Mouse (Mus musculus) testis, postnatal 14 days (tissue): ENCODE measurements around the gene Acbd3.

Experiments used
- DNase-seq: peaks from one replicate; pipeline ENCODE4 v3.0.0; 2021; ENCODE audit warnings: low spot score

Gene Acbd3

DNA sequence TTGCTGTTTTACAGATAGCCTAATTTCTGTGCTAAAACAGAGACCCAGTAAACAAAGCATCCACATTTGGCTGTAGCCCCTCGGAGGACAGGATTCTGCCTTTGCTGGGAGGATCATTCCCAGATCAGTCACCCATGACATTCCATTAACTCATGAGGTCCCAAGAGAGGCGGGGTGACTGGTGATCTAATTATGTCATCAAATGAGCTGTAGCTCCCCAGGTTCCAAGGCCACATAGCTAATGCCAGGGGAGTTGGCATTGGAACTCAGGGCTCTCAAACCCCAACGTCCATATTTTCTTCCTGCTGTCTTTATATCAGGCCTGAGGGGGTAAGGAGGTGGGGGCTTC lies 57.7 kb downstream of the Acbd3 start:
- DNase-seq = no peak

DNA sequence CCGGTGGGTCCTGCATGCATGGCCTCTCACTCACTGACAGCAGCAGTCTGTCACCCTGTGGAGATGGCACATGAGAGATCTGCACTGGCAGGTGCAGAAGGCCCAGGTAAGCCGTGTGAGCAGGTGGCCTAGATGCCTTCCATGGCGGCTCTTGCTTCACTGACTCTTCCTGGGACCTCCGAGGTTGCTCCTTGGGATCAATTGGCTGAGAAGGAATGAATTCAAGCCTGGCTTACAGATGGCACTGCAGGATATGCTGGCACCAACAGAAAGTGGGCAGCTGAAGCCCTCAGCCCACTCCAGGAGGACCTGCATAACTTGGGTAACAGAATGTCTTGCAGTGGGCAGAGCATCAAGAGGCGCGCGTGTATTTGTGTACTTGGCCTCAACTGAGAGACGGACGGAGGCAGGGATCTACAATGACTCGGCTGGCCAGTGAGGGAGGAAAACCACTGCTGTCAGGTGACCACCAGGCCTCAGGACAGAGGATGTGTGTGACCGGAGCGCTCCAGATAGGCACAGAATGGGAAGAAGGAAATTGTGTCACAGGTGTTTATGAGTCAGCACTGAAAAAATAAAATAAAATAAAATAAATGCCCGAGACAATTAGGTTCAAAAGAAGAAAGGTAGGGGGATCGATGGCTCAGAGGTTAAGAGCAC lies 66.1 kb downstream of the Acbd3 start:
- DNase-seq = no peak

DNA sequence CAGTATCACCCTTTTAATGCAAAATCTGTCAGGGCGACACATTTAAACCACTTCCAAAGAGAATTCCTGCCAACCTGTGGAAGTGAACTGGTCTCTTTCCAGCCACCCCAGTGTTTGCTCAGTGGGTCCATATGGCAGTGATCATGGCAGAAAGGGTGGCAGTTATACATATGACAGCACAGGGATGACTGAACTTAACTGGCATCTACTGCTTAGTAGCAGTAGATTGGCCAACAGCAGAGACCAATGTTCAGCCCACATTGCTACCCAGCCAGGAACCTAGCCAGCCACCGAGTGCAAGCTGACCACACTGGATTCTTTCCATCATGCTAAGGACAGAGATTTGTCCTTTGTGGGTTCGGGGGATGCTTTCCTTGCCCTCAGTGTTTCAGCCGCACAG lies 67.0 kb downstream of the Acbd3 start:
- DNase-seq = no peak

DNA sequence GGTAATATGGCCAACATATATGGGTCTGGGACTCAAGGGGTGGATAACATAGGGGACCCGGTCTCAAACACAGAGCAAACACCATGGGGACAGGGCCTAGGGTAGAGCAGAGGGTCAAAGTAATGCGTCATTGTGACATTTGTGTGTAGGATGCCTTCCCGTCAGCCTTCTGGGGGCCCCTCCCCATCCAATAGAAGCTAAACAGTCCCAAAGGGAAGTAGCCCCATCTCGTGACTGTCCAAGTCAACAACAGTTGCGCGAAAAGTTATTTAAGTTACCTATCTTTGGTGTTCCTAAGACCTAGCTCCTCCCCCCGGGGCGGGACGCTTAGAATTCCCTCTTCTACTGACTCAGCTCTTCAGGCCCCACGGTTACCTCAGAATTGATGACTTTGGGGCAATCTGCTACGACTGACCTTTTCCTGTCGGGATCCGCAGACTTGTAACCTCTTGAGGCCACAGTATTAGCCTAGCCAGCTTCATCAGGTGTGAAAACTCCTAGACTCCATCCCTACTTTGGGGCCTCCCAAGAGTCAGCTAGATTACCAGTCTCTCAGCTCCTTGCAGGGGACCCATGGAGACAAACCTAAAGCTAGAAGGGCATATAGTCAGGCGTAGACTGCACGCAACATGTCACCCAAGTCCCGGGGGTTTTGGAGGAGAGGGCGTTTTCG lies 67.7 kb downstream of the Acbd3 start:
- peak; percentile 33 for DNase-seq

DNA sequence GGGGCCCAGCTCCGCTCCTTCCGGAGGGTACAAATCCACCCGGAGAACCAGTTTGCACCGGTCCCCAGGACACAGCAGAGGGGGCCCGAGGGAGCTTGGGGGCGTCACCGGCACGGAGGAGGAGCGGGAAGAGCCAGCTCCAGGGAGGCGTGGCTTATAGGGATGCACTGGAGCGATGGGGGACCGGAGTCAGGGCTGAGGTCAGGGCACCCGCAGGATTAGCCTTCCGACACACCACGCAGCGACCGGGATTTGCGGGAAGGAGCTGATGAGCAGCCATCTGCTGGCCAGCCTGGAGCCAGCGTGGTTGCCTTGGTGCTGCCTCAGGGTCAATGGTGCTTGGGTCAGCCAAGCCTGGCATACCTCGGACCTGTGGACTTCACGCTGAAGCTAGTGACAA lies 68.3 kb downstream of the Acbd3 start:
- peak; percentile 30 for DNase-seq

DNA sequence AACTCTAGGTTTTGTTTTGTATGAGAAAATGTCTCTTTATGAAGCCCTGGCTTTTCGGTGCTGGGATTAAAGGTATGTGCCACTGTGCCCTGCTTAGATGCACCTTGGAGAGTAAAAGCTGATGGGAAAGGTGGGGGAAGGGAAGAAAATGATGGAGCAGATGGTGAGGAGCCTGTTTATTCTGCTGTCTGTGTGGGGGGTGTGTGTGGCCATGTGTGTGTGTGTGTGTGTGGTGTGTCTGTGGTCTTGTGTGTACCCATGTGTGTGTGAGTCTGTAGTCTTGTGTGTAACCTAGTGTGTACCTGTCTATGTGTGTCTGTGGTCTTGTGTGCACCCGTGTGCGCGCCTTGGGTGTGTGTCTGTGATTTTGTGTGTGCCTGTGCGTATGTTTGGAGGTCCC lies 72.8 kb downstream of the Acbd3 start:
- no peak for DNase-seq

DNA sequence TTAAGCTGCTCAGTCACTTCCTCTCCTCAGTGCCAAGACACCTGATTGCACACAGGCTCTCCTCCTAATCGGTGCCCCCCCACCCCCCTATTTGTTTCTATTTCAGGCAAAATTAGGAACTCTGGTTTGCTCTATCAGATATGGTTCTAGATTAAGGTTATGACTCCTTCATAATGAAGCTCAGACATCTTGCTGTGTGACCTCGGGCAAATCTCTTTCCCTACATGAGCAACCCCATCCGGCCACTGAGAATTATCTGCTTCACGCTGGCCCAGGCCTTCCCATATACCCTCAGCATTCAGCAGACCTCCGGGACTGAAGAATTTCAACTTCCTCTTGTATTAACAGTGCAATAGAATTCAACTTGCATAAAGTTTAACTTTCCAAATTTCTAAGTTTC lies 73.4 kb downstream of the Acbd3 start:
- no peak for DNase-seq

DNA sequence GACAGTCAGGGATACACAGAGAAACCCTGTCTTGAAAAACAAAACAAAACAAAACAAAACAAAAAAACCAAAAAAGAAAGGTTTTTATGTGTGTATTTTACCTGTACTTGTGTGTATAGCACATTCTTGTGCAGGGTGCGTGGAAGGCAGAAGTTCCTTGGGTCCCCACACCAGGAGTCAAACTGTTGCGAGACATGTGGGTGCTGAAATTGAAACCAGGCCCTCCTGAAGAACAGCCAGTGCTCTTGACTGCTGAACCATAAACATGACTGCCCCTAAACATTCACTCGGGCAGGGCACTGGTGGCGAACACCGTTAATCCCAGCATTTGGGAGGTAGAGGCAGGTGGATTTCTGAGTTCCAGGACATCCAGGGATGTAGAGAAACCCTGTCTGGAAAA lies 74.2 kb downstream of the Acbd3 start:
- no peak for DNase-seq

DNA sequence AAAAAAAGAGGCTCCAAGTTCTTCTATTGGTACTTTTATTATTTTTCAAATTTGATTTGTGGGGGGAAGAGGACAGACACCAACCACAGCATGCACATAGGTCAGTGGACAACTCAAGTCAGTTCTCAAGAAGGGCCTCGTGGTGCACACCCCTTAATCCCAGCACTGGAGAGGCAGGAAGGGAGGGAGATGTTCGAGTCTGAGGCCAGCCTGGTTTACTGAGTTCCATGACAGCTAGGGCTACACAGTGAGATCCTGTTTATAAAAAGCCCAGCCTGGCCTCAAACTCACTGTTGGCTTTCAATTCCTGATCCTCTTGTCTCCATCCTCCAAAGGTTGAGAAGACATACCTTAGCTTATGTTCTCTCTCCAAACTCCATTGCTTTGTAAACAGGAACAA lies 75.0 kb downstream of the Acbd3 start:
- no peak for DNase-seq

DNA sequence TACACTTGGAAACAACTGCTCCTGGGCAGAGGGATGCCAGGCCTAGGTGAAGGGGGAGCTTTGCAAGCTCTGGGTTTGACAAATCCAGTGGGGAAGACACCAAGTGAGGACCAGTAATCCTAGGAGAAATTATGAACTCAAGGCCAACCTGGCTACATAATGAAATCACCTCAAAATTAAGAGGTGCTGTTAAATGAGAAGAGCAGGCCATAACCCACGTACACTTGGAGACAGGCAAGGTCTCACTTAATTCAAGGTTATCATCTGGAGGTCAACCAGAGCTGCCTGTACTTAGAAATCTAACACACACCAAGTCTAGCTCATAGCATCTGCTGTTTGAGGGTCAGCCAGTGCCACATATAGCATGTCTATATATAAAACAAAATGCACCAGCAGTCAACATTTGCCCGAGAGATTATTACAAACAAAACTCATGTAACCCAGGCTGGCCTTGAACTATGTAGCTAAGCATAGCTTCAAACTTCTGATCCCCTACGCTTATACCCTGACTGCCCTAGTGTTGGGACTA lies 75.7 kb downstream of the Acbd3 start:
- no peak for DNase-seq
